Mouse (Mus musculus): Measurements from ENCODE around the gene Bicc1. TPM values are rescaled to one million over a fixed set of nuclear protein-coding genes. Genes with fewer than 3 reads are reported as not detected.
A peak's percentile ranks its signal among the peaks of the same experiment; 100 is the strongest.

Gene Bicc1
- polyA plus RNA-seq, 1 experiment from 2014 or later: 4.9 TPM

DNA sequence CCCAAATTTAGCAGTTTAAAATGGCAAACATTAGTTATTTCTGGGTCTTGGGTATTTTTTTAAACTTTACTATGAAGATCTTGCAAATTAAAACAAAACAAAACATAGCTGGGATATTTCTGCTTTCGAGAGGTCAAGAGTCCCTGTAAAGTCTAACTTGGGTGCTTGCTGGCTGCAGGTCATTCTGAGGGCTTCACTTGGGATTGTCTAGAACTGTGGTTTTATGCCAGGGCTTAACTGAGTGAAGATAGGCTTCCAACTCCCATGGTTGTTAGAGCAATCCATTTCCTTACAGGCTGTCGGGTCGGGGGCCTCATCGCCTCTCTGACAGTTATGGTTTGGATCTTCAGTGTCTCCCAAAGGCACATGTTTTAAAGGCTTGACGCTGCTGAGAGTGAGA is 11.3 kb upstream of the Bicc1 start:
- no peaks in the 10 kb centered on the region for H3K27me3 ChIP-seq (replicated peaks; ENCODE audit: control insufficient read depth, insufficient read depth, low read length)
- H3K4me1 ChIP-seq (ENCODE audit: control insufficient read depth, insufficient read depth, low read depth, low read length): no peaks in the 10 kb centered on the region
- no peak overlapping the region for H3K9ac ChIP-seq (ENCODE audit: low read depth, low read length)
- H3K9me3 ChIP-seq (ENCODE audit: control insufficient read depth, low read length): no peaks in the 10 kb centered on the region
- H3K36me3 ChIP-seq (ENCODE audit: control insufficient read depth, insufficient read depth, low read length): no peaks in the 10 kb centered on the region
- no peak overlapping the region for H3K4me3 ChIP-seq (ENCODE audit: low read length)
- 90% methylated on average over 5 of the region's 5 CpGs for WGBS
- H3K27ac ChIP-seq (ENCODE audit: low read depth, low read length): no peak overlapping the region
- no peak for ATAC-seq
- no peak overlapping the region for H3K4me2 ChIP-seq (ENCODE audit: low read length)

DNA sequence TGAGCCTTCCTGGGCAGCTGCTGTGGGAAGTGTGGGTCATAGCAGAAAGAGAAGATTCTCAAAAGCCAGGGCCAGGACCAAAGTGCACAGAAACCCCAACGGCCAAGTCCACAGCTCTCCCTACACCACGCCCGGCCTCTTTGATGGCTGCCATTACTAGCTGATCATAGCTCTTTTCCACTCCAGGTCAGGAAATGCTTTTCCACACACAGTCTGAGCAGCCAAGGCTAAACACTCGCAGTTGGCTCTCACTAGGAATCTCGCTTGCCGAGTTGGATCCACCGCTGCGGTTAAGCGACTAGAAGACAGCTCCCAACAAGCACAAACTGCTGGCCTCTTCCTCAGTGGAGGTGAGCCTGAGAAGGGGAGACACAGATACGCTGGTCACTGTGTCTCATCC is 10.3 kb upstream of the Bicc1 start:
- Histone ChIP-seq H3K27me3 (replicated peaks; ENCODE audit: control insufficient read depth, insufficient read depth, low read length) (no peaks in the 10 kb centered on the region), H3K9ac (ENCODE audit: low read depth, low read length) (no peak overlapping the region), H3K27ac (ENCODE audit: low read depth, low read length) (no peak overlapping the region), H3K4me2 (ENCODE audit: low read length) (no peak overlapping the region), H3K36me3 (ENCODE audit: control insufficient read depth, insufficient read depth, low read length) (no peaks in the 10 kb centered on the region), H3K4me1 (ENCODE audit: control insufficient read depth, insufficient read depth, low read depth, low read length) (no peaks in the 10 kb centered on the region), H3K9me3 (ENCODE audit: control insufficient read depth, low read length) (no peaks in the 10 kb centered on the region), H3K4me3 (ENCODE audit: low read length) (no peak overlapping the region)
- 88% methylated on average over 10 of the region's 10 CpGs for WGBS
- ATAC-seq: no peak

DNA sequence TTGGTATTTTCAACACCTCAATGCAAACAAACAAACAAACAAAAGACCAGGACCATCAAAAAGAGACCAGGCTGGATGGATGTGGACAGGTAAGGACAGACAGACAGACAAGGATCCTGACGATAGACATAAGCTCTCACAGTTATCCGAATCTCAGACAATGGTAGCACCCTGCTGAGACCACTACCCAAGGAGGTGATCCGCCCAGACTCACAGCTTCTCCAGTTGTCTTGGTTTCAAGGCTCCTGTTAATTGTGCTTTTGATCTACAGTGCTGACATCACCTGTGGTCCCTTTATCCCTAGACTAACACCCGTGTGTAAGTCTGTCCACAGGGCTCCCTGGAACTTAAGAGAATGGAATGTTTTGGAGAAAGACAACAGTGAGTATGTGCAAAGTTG is 9.7 kb upstream of the Bicc1 start:
- WGBS: 43% methylated on average over 4 of the region's 4 CpGs
- ATAC-seq: no peak
- H3K36me3 ChIP-seq (ENCODE audit: control insufficient read depth, insufficient read depth, low read length): no peaks in the 10 kb centered on the region
- no peaks in the 10 kb centered on the region for H3K4me1 ChIP-seq (ENCODE audit: control insufficient read depth, insufficient read depth, low read depth, low read length)
- H3K27ac ChIP-seq (ENCODE audit: low read depth, low read length): no peak overlapping the region
- no peaks in the 10 kb centered on the region for H3K9me3 ChIP-seq (ENCODE audit: control insufficient read depth, low read length)
- H3K4me3 ChIP-seq (ENCODE audit: low read length): no peak overlapping the region
- no peak overlapping the region for H3K9ac ChIP-seq (ENCODE audit: low read depth, low read length)
- H3K4me2 ChIP-seq (ENCODE audit: low read length): no peak overlapping the region
- H3K27me3 ChIP-seq (replicated peaks; ENCODE audit: control insufficient read depth, insufficient read depth, low read length): no peaks in the 10 kb centered on the region

DNA sequence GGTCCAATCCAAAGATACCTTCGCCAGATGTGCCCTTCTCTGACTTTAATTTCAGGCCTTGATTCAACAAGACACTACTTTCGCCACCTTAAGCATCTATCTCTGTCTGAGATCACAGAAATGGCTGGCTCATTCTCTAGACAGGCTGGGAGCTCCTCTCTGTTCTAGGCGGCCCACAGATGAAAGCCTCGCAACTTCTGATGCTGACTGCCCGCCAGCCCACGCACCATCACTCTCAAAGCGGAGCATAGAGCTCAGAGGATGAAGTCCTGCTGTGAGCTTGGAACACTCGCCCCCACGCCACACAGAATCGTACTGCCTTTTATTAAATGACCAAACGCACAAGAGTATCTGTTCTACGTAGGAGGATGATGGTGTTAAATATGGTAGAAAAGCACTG is 949 bp upstream of the Bicc1 start:
- Histone ChIP-seq H3K4me3 (ENCODE audit: low read length) (no peak overlapping the region), H3K36me3 (ENCODE audit: control insufficient read depth, insufficient read depth, low read length) (no peaks in the 10 kb centered on the region), H3K27ac (ENCODE audit: low read depth, low read length) (no peak overlapping the region), H3K4me2 (ENCODE audit: low read length) (no peak overlapping the region), H3K9ac (ENCODE audit: low read depth, low read length) (no peak overlapping the region), H3K27me3 (replicated peaks; ENCODE audit: control insufficient read depth, insufficient read depth, low read length) (peaks cover 3% of the 10 kb centered on the region; the same call in 1 of the 2 replicates), H3K4me1 (ENCODE audit: control insufficient read depth, insufficient read depth, low read depth, low read length) (peaks cover 6% of the 10 kb centered on the region), H3K9me3 (ENCODE audit: control insufficient read depth, low read length) (no peaks in the 10 kb centered on the region)
- WGBS: 75% methylated on average over 12 of the region's 12 CpGs
- ATAC-seq: no peak

DNA sequence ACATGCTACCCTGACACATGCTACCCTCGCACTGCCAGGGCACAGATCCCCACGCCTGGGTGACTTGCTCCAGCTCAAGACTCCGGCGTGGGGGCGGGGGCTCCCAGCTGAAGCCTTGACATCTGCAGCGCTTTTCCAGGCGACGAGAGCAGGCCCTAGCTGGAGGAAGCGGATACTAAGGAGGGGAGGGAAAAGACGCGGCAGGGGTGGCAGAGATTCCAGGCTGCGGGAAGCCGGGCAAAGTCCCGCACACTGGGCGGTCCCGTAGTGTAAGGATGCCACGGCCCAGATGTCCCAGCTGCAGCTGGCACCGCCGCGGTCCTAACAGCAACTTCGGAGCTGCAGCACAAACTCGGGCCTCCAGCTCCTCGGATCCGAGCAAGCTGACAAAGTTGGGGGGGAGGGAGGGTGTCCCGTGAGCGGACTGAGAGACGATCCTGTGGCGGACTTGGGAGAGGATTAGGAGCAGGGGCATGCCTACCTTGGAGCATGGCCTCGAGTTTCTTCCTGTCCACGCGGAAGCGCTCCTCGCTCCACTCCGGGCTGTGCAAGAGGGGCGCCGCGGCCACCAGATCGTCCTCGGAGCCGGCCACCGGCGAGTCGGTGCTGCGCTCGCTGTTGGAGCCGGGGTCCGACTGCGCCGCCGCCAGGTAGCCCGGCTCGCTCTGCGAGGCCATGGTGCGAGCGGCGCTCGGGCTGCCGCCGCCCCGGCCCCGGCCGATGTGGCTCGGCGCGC is 392 bp downstream of the Bicc1 start:
- Histone ChIP-seq H3K9me3 (ENCODE audit: control insufficient read depth, low read length) (no peaks in the 10 kb centered on the region), H3K9ac (ENCODE audit: low read depth, low read length) (peak overlapping the region; percentile 78), H3K4me3 (ENCODE audit: low read length) (peak overlapping the region; percentile 81), H3K4me1 (ENCODE audit: control insufficient read depth, insufficient read depth, low read depth, low read length) (peaks cover 6% of the 10 kb centered on the region), H3K4me2 (ENCODE audit: low read length) (peak overlapping the region; percentile 97), H3K36me3 (ENCODE audit: control insufficient read depth, insufficient read depth, low read length) (no peaks in the 10 kb centered on the region), H3K27ac (ENCODE audit: low read depth, low read length) (peak overlapping the region; percentile 56), H3K27me3 (replicated peaks; ENCODE audit: control insufficient read depth, insufficient read depth, low read length) (peaks cover 3% of the 10 kb centered on the region; the same call in 1 of the 2 replicates)
- peak; percentile 89 for ATAC-seq
- WGBS: under 1% methylated on average over 33 of the region's 65 CpGs

DNA sequence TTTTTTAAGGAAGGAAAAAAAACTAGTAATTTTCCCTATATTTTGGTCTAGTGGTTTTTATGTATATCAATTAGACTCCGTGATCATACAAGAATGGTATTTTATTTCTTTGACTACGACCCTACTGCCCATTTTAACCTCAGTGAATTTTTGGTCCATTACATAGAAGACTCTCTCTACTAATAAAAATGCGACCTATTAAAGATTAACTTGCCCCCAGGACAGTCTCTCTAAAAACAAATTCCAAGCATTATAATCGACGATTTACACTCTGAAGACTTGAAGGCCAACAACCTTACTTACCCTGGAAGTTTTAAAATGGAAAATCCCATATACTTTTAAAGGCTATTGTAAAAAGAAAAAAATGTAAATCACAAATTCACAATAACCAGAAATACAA is 2.9 kb downstream of the Bicc1 start:
- Histone ChIP-seq H3K9me3 (ENCODE audit: control insufficient read depth, low read length) (no peaks in the 10 kb centered on the region), H3K9ac (ENCODE audit: low read depth, low read length) (no peak overlapping the region)
- WGBS: 87% methylated on average over 5 of the region's 5 CpGs

DNA sequence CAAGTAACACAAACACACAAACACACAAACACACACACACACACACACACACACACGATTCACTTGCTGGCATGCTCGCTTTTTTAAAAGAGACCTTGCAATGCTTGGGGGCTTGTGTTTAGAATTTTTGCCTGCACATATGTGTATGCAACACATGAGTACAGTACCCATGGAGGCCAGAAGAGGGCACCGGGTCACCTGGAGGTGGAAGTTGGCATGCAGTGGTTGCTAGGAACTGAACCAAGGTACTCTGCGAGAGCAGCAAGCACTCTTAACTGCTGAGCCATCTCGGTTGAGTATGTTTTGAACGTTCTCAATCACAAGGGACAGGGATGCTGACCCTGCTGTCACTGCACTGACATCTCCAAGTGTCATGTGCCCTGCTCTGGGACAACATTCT is 5.9 kb downstream of the Bicc1 start:
- Histone ChIP-seq H3K36me3 (ENCODE audit: control insufficient read depth, insufficient read depth, low read length) (no peaks in the 10 kb centered on the region), H3K27ac (ENCODE audit: low read depth, low read length) (no peak overlapping the region), H3K4me1 (ENCODE audit: control insufficient read depth, insufficient read depth, low read depth, low read length) (peaks cover 3% of the 10 kb centered on the region), H3K27me3 (replicated peaks; ENCODE audit: control insufficient read depth, insufficient read depth, low read length) (peaks cover 3% of the 10 kb centered on the region; the same call in 1 of the 2 replicates), H3K9ac (ENCODE audit: low read depth, low read length) (no peak overlapping the region), H3K4me2 (ENCODE audit: low read length) (no peak overlapping the region), H3K9me3 (ENCODE audit: control insufficient read depth, low read length) (no peaks in the 10 kb centered on the region), H3K4me3 (ENCODE audit: low read length) (no peak overlapping the region)
- ATAC-seq: no peak
- 98% methylated on average over 6 of the region's 6 CpGs for WGBS

More for the DNA sequence above, 2.9 kb downstream of the Bicc1 start:
- Histone ChIP-seq H3K4me1 (ENCODE audit: control insufficient read depth, insufficient read depth, low read depth, low read length) (peaks cover 6% of the 10 kb centered on the region), H3K27ac (ENCODE audit: low read depth, low read length) (no peak overlapping the region), H3K27me3 (replicated peaks; ENCODE audit: control insufficient read depth, insufficient read depth, low read length) (peaks cover 3% of the 10 kb centered on the region; the same call in 1 of the 2 replicates), H3K36me3 (ENCODE audit: control insufficient read depth, insufficient read depth, low read length) (no peaks in the 10 kb centered on the region), H3K4me2 (ENCODE audit: low read length) (no peak overlapping the region), H3K4me3 (ENCODE audit: low read length) (no peak overlapping the region)
- no peak for ATAC-seq

DNA sequence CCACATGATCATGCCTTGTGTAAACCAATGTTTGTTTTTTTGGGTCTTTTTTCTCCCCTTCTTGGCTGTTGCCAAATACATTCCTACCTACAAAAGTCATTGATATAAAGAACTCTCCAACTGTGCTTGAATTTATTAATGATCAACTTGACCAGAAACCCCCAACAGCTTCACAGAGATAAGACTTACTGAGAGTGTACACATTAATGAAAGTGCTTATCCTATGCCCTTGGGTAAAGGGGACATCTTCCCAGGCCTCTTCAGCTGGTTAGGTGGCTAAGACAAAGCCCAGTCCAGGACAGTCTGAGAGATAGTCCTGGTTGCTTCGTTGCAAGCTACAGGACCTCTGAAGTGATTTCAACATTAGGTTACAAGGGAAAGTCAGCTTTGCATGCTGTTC is 6.4 kb downstream of the Bicc1 start:
- ATAC-seq: no peak
- Histone ChIP-seq H3K4me1 (ENCODE audit: control insufficient read depth, insufficient read depth, low read depth, low read length) (no peaks in the 10 kb centered on the region), H3K4me3 (ENCODE audit: low read length) (no peak overlapping the region), H3K27me3 (replicated peaks; ENCODE audit: control insufficient read depth, insufficient read depth, low read length) (peaks cover 3% of the 10 kb centered on the region; the same call in 1 of the 2 replicates), H3K27ac (ENCODE audit: low read depth, low read length) (no peak overlapping the region), H3K4me2 (ENCODE audit: low read length) (no peak overlapping the region), H3K9me3 (ENCODE audit: control insufficient read depth, low read length) (no peaks in the 10 kb centered on the region), H3K36me3 (ENCODE audit: control insufficient read depth, insufficient read depth, low read length) (no peaks in the 10 kb centered on the region), H3K9ac (ENCODE audit: low read depth, low read length) (no peak overlapping the region)
- WGBS: 93% methylated on average over 1 of the region's 1 CpGs

DNA sequence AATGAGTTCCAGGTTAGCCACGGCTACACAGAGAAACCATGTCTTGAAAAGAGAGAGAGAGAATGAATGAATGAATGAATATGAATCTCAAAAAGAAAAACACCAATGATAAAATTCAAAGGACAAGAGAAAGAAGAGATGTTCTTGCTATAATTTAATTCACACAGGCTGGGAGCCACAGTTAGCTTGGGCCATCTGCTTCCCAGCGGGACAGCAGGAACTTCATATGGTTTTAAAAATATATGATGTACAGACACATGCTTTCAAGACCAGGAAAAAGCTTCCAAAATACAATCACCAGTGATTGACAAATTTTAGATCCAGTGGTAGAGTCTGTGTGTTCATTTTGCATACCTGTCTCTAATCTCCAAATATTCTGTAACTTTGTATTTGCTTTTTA is 9.0 kb downstream of the Bicc1 start:
- H3K4me1 ChIP-seq (ENCODE audit: control insufficient read depth, insufficient read depth, low read depth, low read length): no peaks in the 10 kb centered on the region
- H3K27me3 ChIP-seq (replicated peaks; ENCODE audit: control insufficient read depth, insufficient read depth, low read length): no peaks in the 10 kb centered on the region
- no peaks in the 10 kb centered on the region for H3K9me3 ChIP-seq (ENCODE audit: control insufficient read depth, low read length)
- no peak for ATAC-seq
- no peaks in the 10 kb centered on the region for H3K36me3 ChIP-seq (ENCODE audit: control insufficient read depth, insufficient read depth, low read length)
- H3K4me3 ChIP-seq (ENCODE audit: low read length): no peak overlapping the region
- no peak overlapping the region for H3K4me2 ChIP-seq (ENCODE audit: low read length)
- no peak overlapping the region for H3K27ac ChIP-seq (ENCODE audit: low read depth, low read length)
- 92% methylated on average over 2 of the region's 2 CpGs for WGBS
- H3K9ac ChIP-seq (ENCODE audit: low read depth, low read length): no peak overlapping the region
